Mouse (Mus musculus): ENCODE measurements around the gene Gm12258. TPM values are rescaled to one million over a fixed set of nuclear protein-coding genes. Genes with fewer than 3 reads are reported as not detected.
"Not testable (repeated sequence)": the region's sequence is repeated elsewhere in the genome, so short reads cannot be mapped to it uniquely, and the experiment has no call there.

The Gm12258 gene
- total RNA-seq (2022), result 10 to 100 TPM in 2 of 4 experiments, 1 to 10 TPM in 2; 4.4 to 15.0 (median 10.3) TPM

- DNase-seq, result peak; percentile 85
These were observed at the start of gene Gm12258 for GRCm38 (mm10) chr11:58846919-58847461. Gene Gm12258, plus strand, starts transcription at chr11:58847158.

DNA sequence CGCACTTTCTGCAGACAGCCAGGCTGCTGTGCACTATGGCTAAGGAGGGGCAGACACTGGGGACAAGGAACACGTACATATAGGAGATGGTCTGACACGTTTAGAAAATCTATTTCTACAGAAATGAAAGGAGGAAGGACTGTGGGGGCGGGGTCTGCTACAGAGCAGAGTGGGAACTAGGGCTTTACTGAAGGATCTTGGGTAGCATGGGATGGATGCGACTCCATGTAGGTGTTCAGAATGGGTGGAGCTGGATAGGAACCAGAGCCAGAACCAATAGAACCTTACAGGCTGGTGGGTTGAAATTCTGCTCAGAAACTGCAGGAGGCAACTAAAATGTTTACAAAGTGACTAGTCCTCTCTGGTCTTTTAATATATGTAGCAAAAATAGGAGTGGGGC lies 47.2 kb upstream of the Gm12258 start:
- DNase-seq, result no peak

- DNase-seq, result no peak
These were observed 45.3 kb upstream of the Gm12258 start, which contains the start of gene Fam183b for GRCm38 (mm10) chr11:58801558-58802228. Gene Fam183b, minus strand, starts transcription at chr11:58801960.

- DNase-seq, result no peak
These were observed 43.1 kb upstream of the Gm12258 start for GRCm38 (mm10) chr11:58803871-58804270.

GRCm38 (mm10) chr11:58804393-58804792 lies 42.6 kb upstream of the Gm12258 start:
- DNase-seq, result no peak

GRCm38 (mm10) chr11:58812001-58812400 lies 35.0 kb upstream of the Gm12258 start:
- DNase-seq, result no peak

DNA sequence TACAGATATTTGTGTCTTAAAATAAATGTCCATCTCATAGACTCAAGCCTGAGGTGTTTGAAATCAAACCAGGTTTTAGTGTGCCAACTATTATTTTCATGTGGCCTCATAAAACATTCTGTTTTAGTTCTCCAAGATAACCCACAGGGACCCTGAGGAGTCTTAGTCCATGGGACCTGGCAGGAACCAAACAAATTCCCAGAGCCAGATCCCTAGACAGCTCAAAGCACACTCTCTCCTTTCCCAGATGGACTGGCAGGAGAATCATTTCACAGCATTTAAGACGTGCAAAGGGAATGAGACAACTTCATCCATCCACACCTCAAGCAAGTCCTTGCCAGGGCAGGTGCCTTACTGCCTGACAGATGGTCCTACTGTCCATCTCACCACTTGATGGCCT lies 32.3 kb upstream of the Gm12258 start, which contains the start of gene Olfr313:
Gene Olfr313, plus strand, starts transcription at position 301 of the 400 bp plus-strand sequence.
- DNase-seq, result not testable (repeated sequence)

DNA sequence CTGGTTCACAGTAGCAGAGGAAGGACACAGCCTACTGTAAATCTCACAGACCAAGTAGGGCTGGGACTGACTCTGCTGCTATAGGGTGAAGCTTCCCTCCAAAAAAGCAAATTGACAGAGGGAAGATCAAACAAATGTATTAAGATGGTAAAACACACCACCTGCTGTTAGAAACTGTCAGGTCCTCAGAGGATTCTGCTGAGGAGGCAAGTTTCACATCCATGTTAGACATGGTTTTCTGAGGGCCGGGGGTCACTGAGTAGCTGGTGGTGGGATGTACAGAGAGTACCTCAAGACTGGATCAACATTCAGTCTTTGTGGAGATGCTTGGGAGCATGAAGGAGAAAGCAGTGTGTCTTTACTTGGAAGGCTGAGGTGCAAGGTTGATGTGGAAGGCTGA lies 31.3 kb upstream of the Gm12258 start:
- no peak for DNase-seq

GRCm38 (mm10) chr11:58828937-58829336 lies 18.0 kb upstream of the Gm12258 start, which contains the start of gene Olfr312:
Gene Olfr312, plus strand, starts transcription at chr11:58829237.
- DNase-seq, result not testable (repeated sequence)

DNA sequence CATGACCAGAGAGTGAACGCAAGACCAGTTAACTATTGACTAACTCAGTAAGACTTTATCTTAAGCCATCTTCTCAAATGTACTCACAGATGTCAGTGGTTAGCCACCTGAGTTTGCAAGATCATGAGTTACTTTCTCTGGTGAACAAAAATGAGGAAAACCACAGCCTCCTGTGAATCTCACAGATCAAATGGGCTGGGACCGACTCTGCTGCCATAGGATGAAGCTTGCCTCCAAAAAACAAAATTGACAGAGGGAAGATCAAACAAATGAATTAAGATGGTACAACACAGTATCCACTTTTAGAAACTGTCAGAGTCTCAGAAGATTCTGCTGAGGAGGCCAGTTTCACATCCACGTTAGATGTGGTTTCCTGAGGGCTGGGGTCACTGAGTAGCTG lies 17.2 kb upstream of the Gm12258 start:
- no peak for DNase-seq

- not testable (repeated sequence) for DNase-seq
These were observed 14.4 kb upstream of the Gm12258 start for GRCm38 (mm10) chr11:58832541-58832940.

GRCm38 (mm10) chr11:58838951-58839350 lies 8.0 kb upstream of the Gm12258 start, which contains the start of gene Olfr311:
Gene Olfr311, plus strand, starts transcription at chr11:58839251.
- DNase-seq, result not testable (repeated sequence)

GRCm38 (mm10) chr11:58847636-58848035 lies 678 bp downstream of the Gm12258 start:
- DNase-seq, result no peak

DNA sequence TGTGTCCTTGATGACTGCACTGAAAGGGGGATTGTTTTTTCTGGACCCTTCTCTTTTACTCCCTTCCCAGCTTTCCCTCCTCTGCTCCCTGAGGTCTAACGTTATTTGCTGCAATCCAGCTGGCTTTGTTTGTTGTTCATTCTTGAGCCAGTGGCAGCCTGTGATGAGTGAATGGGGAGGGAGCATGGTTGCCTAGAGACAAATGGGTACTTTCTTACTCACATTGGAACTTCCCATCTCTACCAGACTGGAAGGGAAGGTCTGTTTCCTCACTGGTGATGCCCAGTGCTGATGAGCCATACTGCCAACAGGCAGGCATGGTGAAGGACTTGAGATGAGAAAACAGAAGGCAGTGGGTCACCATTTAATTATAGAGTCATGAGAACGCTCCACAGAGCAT lies 2.8 kb downstream of the Gm12258 start:
- no peak for DNase-seq

DNA sequence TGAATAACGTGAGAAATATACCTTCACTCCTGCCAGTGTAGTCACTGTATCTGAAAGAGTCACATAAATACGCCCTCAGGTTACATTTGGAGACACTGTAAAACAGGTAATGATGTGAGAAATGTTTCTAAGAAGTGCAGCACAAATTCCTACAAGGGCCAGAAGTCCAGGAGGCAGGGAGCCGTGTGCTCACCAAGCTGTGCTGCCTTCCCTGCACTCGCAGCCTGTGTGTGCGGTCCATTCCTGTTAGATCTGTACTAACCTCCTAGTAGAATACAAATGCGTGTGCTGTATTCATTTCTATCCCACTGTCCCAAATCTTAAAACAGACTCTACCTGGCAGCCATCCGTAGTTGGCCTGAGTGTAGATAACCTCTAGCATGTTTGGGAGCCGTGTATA lies 13.8 kb downstream of the Gm12258 start:
- no peak for DNase-seq

- peak; percentile 65 for DNase-seq
These were observed 20.3 kb downstream of the Gm12258 start, which contains the start of gene 2810021J22Rik for GRCm38 (mm10) chr11:58867039-58867953. Gene 2810021J22Rik, plus strand, starts transcription at chr11:58867216.

DNA sequence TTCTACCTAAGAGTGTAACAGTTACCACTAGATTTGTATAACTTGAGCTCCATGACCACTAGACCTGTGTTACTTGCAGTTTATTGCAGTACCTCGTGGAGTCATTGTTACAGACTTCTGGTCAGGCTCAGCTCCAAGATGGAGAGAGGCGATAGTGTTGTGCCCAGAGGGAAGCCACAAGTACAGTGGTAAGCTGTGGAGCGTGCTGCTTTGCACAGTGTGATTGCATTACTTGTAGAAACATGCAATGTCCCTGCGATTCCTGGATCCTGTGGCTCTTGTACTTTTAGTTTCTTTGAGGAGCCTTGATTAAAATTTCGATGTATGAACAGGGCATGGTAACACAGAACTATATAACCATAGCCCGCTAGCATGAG lies 21.0 kb downstream of the Gm12258 start:
- no peak for DNase-seq

- no peak for DNase-seq
These were observed 24.0 kb downstream of the Gm12258 start for GRCm38 (mm10) chr11:58870961-58871360.

DNA sequence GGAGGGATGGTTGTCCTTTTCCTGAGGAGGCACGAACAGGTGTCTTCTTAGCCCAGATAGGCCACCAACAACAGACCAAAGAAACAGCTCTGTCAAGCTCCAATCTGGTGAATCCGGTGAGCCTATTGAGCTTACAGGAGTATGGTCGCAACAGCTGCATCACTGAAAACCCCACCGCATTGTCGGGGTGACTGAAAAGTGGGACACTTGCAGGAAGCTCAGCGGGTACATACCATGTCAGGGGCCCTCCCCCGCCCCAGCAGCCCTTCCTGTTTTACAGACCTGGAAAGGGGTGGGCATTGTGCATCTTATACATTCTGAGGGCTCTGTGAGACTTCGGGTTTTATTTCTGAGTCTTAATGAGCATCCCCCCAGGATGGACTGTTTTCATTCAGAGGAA lies 36.8 kb downstream of the Gm12258 start:
- no peak for DNase-seq

DNA sequence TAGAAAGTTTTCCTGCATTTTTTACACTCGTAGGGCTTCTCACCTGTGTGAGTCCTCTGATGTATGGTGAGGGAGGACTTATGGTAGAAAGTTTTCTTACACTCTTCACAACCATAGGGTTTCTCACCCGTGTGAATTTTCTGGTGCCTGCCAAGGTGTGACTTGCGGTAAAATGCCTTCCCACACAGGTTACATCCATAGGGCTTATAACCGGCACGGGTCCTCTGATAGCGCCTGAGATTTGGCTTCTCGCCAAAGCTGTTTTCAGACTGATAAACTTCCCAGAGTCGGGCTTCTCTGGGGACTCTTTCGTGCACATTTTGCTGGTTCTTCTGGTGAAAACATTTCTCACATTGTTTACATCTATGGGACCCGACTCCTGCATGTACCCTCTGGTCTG lies 43.6 kb downstream of the Gm12258 start:
- DNase-seq, result no peak

DNA sequence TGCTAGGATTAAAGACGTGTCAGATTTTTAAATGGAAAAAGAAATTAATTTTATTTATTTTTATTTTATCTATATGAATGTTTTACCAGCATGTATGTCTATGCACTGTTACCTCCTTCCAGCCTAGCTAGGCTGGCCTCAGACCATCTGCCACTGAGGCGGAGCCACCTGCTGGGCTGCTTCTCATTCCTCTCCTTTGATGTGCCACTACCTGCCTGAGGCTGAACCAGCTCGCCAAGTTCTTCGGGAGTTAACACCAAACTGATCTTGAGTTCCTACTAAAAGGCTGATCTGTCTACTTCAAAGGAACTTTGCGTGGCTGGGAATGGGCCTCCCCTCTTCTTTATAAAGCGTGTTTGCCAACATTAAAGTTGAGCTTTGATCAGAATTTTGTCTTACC lies 47.5 kb downstream of the Gm12258 start:
- no peak for DNase-seq

GRCm38 (mm10) chr11:58897485-58897884 lies 50.5 kb downstream of the Gm12258 start:
- DNase-seq, result no peak

DNA sequence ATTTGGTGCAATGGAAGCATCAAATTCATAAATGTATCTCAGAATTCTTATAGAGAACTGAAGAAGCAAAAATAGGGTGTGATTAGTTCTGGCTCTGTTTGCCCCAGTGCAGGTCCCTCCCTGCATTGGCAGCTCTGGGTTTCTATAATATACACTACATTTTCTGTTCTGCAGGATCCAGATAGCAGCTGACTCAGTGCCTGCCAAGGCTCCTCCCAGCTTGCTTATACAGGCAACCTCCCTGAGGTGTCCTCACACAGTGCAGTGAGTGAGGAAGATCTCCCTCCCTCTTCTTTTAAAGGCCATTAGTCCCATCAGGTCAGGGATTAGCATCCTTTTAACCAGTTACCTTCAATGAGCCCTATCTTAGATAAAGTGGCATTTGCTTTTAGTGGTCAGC lies 54.1 kb downstream of the Gm12258 start:
- DNase-seq, result no peak
